Mouse (Mus musculus) C2C12 (cell line): Measurements from ENCODE around the gene Cstf1. TPM values are rescaled to one million over a fixed set of nuclear protein-coding genes. Genes with fewer than 3 reads are reported as not detected.

ENCODE experiments used
- H3K27me3 ChIP-seq: one replicate; pipeline ENCODE4 v1.6.1; 2011; ENCODE audit not compliant: control insufficient read depth, insufficient read depth, insufficient read length
- H3K36me3 ChIP-seq: one replicate; pipeline ENCODE4 v1.6.1; 2011; ENCODE audit not compliant: control insufficient read depth, insufficient read depth
- H3K4me3 ChIP-seq: one replicate; pipeline ENCODE4 v1.5.1; 2011; ENCODE audit warnings: mild to moderate bottlenecking, control low read depth; ENCODE audit not compliant: poor library complexity, insufficient read depth, severe bottlenecking
- H3K79me2 ChIP-seq: one replicate; pipeline ENCODE4 v1.6.1; 2011; ENCODE audit not compliant: control insufficient read depth, insufficient read depth
- H3K79me3 ChIP-seq: one replicate; pipeline ENCODE4 v1.6.1; 2011; ENCODE audit warnings: low read depth, control low read depth
- H3ac ChIP-seq: one replicate; pipeline ENCODE3; 2011; ENCODE audit warnings: low read depth; ENCODE audit not compliant: control insufficient read depth, insufficient read length
- CEBPB ChIP-seq: IDR thresholded peaks from one replicate; pipeline ENCODE4 v1.6.1; 2011; ENCODE audit warnings: low read depth, mild to moderate bottlenecking, control low read depth, moderate library complexity
- CTCF ChIP-seq: IDR thresholded peaks from one replicate; pipeline ENCODE4 v1.5.1; 2011; ENCODE audit not compliant: control insufficient read depth, insufficient read depth, insufficient read length
- FOSL1 ChIP-seq: IDR thresholded peaks from one replicate; pipeline ENCODE4 v1.8.0; 2011; ENCODE audit warnings: mild to moderate bottlenecking, low read length; ENCODE audit not compliant: poor library complexity, insufficient read depth, severe bottlenecking
- MAX ChIP-seq: IDR thresholded peaks from one replicate; pipeline ENCODE4 v1.6.1; 2011; ENCODE audit warnings: mild to moderate bottlenecking, control low read depth
- MYOD1 ChIP-seq: IDR thresholded peaks from one replicate; pipeline ENCODE4 v1.6.1; 2011; ENCODE audit warnings: low read depth; ENCODE audit not compliant: control insufficient read depth, insufficient read length
- MYOG ChIP-seq: IDR thresholded peaks from one replicate; pipeline ENCODE4 v1.6.1; 2011; ENCODE audit not compliant: control insufficient read depth, insufficient read length; ENCODE audit errors: extremely low read depth
- USF1 ChIP-seq: IDR thresholded peaks from one replicate; pipeline ENCODE4 v1.6.1; 2011; ENCODE audit warnings: low read depth, mild to moderate bottlenecking, control low read depth, moderate library complexity
- polyA plus RNA-seq: library from polyadenylated mRNA; unstranded; fragments of >200 nt; fragmentation: generic; extraction: Trizol; gene quantifications from one replicate; pipeline ENCODE4 v1.2.1, GENCODE M21; 2012; ENCODE audit warnings: missing spikeins

The Cstf1 gene
- polyA plus RNA-seq, 1 experiment: 51.4 TPM

- Histone ChIP-seq H3ac (no peak overlapping the region), H3K36me3 (peaks cover 54% of the 10 kb centered on the region), H3K4me3 (no peak overlapping the region), H3K27me3 (no peaks in the 10 kb centered on the region), H3K79me2 (peaks cover 5% of the 10 kb centered on the region), H3K79me3 (peaks cover 8% of the 10 kb centered on the region)
- TF ChIP-seq FOSL1: no peak
- no peak for TF ChIP-seq CTCF
- no peak for TF ChIP-seq CEBPB
- TF ChIP-seq USF1: no peak
These were observed 10.9 kb downstream of the Cstf1 start for GRCm38 (mm10) chr2:172381341-172381740.

- no peak for TF ChIP-seq FOSL1
- TF ChIP-seq MYOG: no peak
- no peak for TF ChIP-seq CEBPB
- no peak for TF ChIP-seq CTCF
- no peak for TF ChIP-seq MAX
- TF ChIP-seq MYOD1: no peak
- no peak for TF ChIP-seq USF1
- Histone ChIP-seq H3K79me3 (peaks cover 7% of the 10 kb centered on the region), H3ac (no peak overlapping the region), H3K27me3 (no peaks in the 10 kb centered on the region), H3K36me3 (peaks cover 49% of the 10 kb centered on the region), H3K4me3 (no peak overlapping the region), H3K79me2 (peaks cover 5% of the 10 kb centered on the region)
These were observed 11.4 kb downstream of the Cstf1 start for GRCm38 (mm10) chr2:172381898-172382297.

GRCm38 (mm10) chr2:172384715-172385114 is 14.2 kb downstream of the Cstf1 start:
- no peak overlapping the region for H3ac ChIP-seq
- H3K79me2 ChIP-seq: no peaks in the 10 kb centered on the region
- H3K79me3 ChIP-seq: no peaks in the 10 kb centered on the region
- no peaks in the 10 kb centered on the region for H3K27me3 ChIP-seq
- peaks cover 21% of the 10 kb centered on the region for H3K36me3 ChIP-seq
- no peak for TF ChIP-seq MYOG
- no peak for TF ChIP-seq CEBPB
- no peak for TF ChIP-seq MYOD1
- TF ChIP-seq CTCF: no peak
- TF ChIP-seq MAX: no peak
- TF ChIP-seq USF1: no peak
- TF ChIP-seq FOSL1: no peak
- no peak overlapping the region for H3K4me3 ChIP-seq

GRCm38 (mm10) chr2:172390341-172390740 is 19.9 kb downstream of the Cstf1 start:
- Histone ChIP-seq H3K36me3 (no peaks in the 10 kb centered on the region), H3K79me3 (no peaks in the 10 kb centered on the region), H3K27me3 (no peaks in the 10 kb centered on the region), H3K79me2 (no peaks in the 10 kb centered on the region), H3K4me3 (no peak overlapping the region), H3ac (no peak overlapping the region)
- TF ChIP-seq FOSL1 (no peak), CEBPB (no peak)

- Histone ChIP-seq H3K4me3 (no peak overlapping the region), H3K79me2 (no peaks in the 10 kb centered on the region), H3K36me3 (no peaks in the 10 kb centered on the region), H3K79me3 (no peaks in the 10 kb centered on the region), H3ac (no peak overlapping the region), H3K27me3 (no peaks in the 10 kb centered on the region)
- no peak for TF ChIP-seq MAX
- no peak for TF ChIP-seq MYOD1
- TF ChIP-seq FOSL1: no peak
- no peak for TF ChIP-seq MYOG
These were observed 21.6 kb downstream of the Cstf1 start for GRCm38 (mm10) chr2:172392041-172392521.

GRCm38 (mm10) chr2:172393391-172394051 is 23.0 kb downstream of the Cstf1 start, which contains the start of gene Cass4:
Gene Cass4, plus strand, starts transcription at chr2:172393794.
- Histone ChIP-seq H3K36me3 (no peaks in the 10 kb centered on the region), H3K79me3 (no peaks in the 10 kb centered on the region), H3K79me2 (no peaks in the 10 kb centered on the region), H3K4me3 (no peak within 1 kb of the TSS), H3K27me3 (peaks cover 5% of the 10 kb centered on the region), H3ac (no peak within 1 kb of the TSS)
- TF ChIP-seq MYOD1 (no peak), USF1 (no peak), CEBPB (no peak), CTCF (no peak)
